ENCODE assay signal across 3 mouse cellular contexts in the genomic region with DNA sequence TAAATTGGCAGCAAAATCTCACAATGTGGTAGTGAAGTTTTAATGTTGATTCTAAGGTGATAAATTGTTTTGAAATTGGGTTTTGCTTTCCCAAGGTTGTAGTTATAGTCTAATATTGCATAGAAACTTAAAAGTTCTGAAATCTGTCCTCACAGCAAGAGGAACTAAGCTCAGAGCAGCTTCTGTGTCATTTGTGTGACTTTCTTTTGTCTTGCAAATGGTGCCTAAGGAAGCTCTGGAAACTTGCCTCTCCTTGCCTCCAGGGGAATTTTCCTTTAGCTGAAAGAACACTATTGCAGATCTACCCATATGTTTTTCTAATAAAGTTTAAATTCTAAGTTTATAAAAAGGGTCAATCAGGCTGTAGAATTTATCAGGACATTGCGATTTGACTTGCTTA.
DNase-seq lines count a peak whose midpoint lies in the region.

No protein-coding gene starts in this region.

- DNase-seq in ES-CJ7 (ENCODE audit: low read depth, low spot score), result peak; percentile 36
- peak; percentile 62 for DNase-seq in R1 (ENCODE audit: low read depth, low spot score)
- peak; percentile 48 for DNase-seq in ZHBTc4 (ENCODE audit: low read depth, low spot score)
